Mouse (Mus musculus) MEL (cell line): ENCODE data around the gene Pde8b. TPM values are rescaled to one million over a fixed set of nuclear protein-coding genes. Genes with fewer than 3 reads are reported as not detected.
"Not testable (repeated sequence)": the region's sequence is repeated elsewhere in the genome, so short reads cannot be mapped to it uniquely, and the experiment has no call there.

ENCODE experiments used
- DNase-seq: peaks from one replicate; pipeline ENCODE4 v3.0.0; 2011; ENCODE audit warnings: low read depth, low spot score
- H3K27ac ChIP-seq: 2 replicates; pipeline ENCODE4 v1.5.1; 2012; ENCODE audit warnings: low read depth, mild to moderate bottlenecking, control low read depth, low read length, moderate library complexity; ENCODE audit not compliant: control insufficient read depth
- H3K27me3 ChIP-seq, 2 experiments: fragments of 150-350 bp in 1 of 2; sonication (generic) in 1 of 2; 2 replicates each; pipeline ENCODE4 v1.6.1; 2012; ENCODE audit warnings: low read length in 2 of 2, mild to moderate bottlenecking in 2 of 2, improper control_type of control experiment in 1 of 2, moderate library complexity in 1 of 2; ENCODE audit not compliant: insufficient read depth in 2 of 2, control insufficient read depth in 1 of 2
- H3K36me3 ChIP-seq, 2 experiments: 2 replicates each; pipeline ENCODE4 v1.6.1; 2012 to 2014; ENCODE audit warnings: low read length in 2 of 2, improper control_type of control experiment in 1 of 2, inconsistent platforms in 1 of 2, mild to moderate bottlenecking in 1 of 2; ENCODE audit not compliant: insufficient read depth in 2 of 2, control insufficient read depth in 1 of 2
- H3K4me1 ChIP-seq, 2 experiments: fragments of 150-350 bp in 1 of 2; sonication (generic) in 1 of 2; 2 replicates each; pipeline ENCODE4 v1.6.1; 2012; ENCODE audit warnings: low read length in 2 of 2, improper control_type of control experiment in 1 of 2, mild to moderate bottlenecking in 1 of 2; ENCODE audit not compliant: insufficient read depth in 2 of 2, control insufficient read depth in 1 of 2
- H3K4me3 ChIP-seq, 2 experiments: fragments of 150-350 bp in 1 of 2; sonication (generic) in 1 of 2; 2 replicates each; pipeline ENCODE4 v1.5.1; 2012; ENCODE audit warnings: low read depth in 2 of 2, low read length in 2 of 2, mild to moderate bottlenecking in 2 of 2, moderate library complexity in 2 of 2, control low read depth in 1 of 2, improper control_type of control experiment in 1 of 2; ENCODE audit not compliant: control insufficient read depth in 1 of 2, insufficient read depth in 1 of 2
- H3K79me2 ChIP-seq: 2 replicates; pipeline ENCODE4 v1.6.1; 2012; ENCODE audit warnings: mild to moderate bottlenecking, low read length, moderate library complexity; ENCODE audit not compliant: control insufficient read depth, poor library complexity, insufficient read depth
- H3K9ac ChIP-seq: 2 replicates; pipeline ENCODE4 v1.6.1; 2012; ENCODE audit warnings: low read depth, mild to moderate bottlenecking, control low read depth, low read length, moderate library complexity; ENCODE audit not compliant: control insufficient read depth, poor library complexity, severe bottlenecking
- H3K9me3 ChIP-seq: fragments of 150-350 bp; sonication (generic); replicated peaks from 2 replicates; pipeline ENCODE4 v1.6.1; 2012; ENCODE audit warnings: mild to moderate bottlenecking, low read length, improper control_type of control experiment, moderate library complexity; ENCODE audit not compliant: insufficient read depth
- CHD1 ChIP-seq: IDR thresholded peaks from 2 replicates; pipeline ENCODE4 v1.6.1; 2012; ENCODE audit warnings: low read depth, mild to moderate bottlenecking, inconsistent platforms, low read length, improper control_type of control experiment
- CHD2 ChIP-seq: IDR thresholded peaks from 2 replicates; pipeline ENCODE4 v1.6.1; 2011; ENCODE audit warnings: low read length, improper control_type of control experiment
- ELF1 ChIP-seq: IDR thresholded peaks from 2 replicates; pipeline ENCODE4 v1.6.1; 2014; ENCODE audit warnings: low read depth, mild to moderate bottlenecking, inconsistent platforms, low read length, improper control_type of control experiment, moderate library complexity
- EP300 ChIP-seq, 2 experiments: IDR thresholded peaks; 2 replicates each; pipeline ENCODE4 v1.6.1; 2011; ENCODE audit warnings: improper control_type of control experiment in 2 of 2, low read length in 2 of 2, low read depth in 1 of 2, mild to moderate bottlenecking in 1 of 2
- ETS1 ChIP-seq: IDR thresholded peaks from 2 replicates; pipeline ENCODE4 v1.6.1; 2012; ENCODE audit warnings: low read depth, mild to moderate bottlenecking, inconsistent platforms, low read length, improper control_type of control experiment, moderate library complexity
- HCFC1 ChIP-seq: IDR thresholded peaks from 2 replicates; pipeline ENCODE4 v1.6.1; 2012; ENCODE audit warnings: low read depth, mild to moderate bottlenecking, inconsistent platforms, low read length, improper control_type of control experiment, moderate library complexity
- MAFK ChIP-seq: IDR thresholded peaks from 2 replicates; pipeline ENCODE4 v1.6.1; 2011; ENCODE audit warnings: low read depth, mild to moderate bottlenecking, low read length, improper control_type of control experiment, borderline replicate concordance
- MAZ ChIP-seq: IDR thresholded peaks from 2 replicates; pipeline ENCODE4 v1.6.1; 2012; ENCODE audit warnings: low read depth, mild to moderate bottlenecking, inconsistent platforms, low read length, improper control_type of control experiment
- MXI1 ChIP-seq: IDR thresholded peaks from 2 replicates; pipeline ENCODE4 v1.6.1; 2011; ENCODE audit warnings: mild to moderate bottlenecking, low read depth, low read length, improper control_type of control experiment
- MYB ChIP-seq: IDR thresholded peaks from 2 replicates; pipeline ENCODE4 v1.6.1; 2011; ENCODE audit warnings: mild to moderate bottlenecking, low read depth, low read length, improper control_type of control experiment
- MYC ChIP-seq: IDR thresholded peaks from 2 replicates; pipeline ENCODE4 v1.6.1; 2011; ENCODE audit warnings: low read depth, mild to moderate bottlenecking, low read length, improper control_type of control experiment, moderate library complexity
- NELFE ChIP-seq: IDR thresholded peaks from 2 replicates; pipeline ENCODE4 v1.6.1; 2011; ENCODE audit warnings: low read depth, low read length, improper control_type of control experiment
- POLR2AphosphoS2 ChIP-seq: IDR thresholded peaks from 2 replicates; pipeline ENCODE4 v1.6.1; 2011; ENCODE audit warnings: low read length, improper control_type of control experiment
- RCOR1 ChIP-seq: IDR thresholded peaks from 2 replicates; pipeline ENCODE4 v1.6.1; 2012; ENCODE audit warnings: low read depth, mild to moderate bottlenecking, inconsistent platforms, low read length, improper control_type of control experiment
- SIN3A ChIP-seq: IDR thresholded peaks from 2 replicates; pipeline ENCODE4 v1.6.1; 2012; ENCODE audit warnings: low read length, improper control_type of control experiment, inconsistent platforms
- TBP ChIP-seq: IDR thresholded peaks from 2 replicates; pipeline ENCODE4 v1.8.0; 2011; ENCODE audit warnings: low read depth, low read length, improper control_type of control experiment
- UBTF ChIP-seq: IDR thresholded peaks from 2 replicates; pipeline ENCODE4 v1.6.1; 2012; ENCODE audit warnings: low read depth, mild to moderate bottlenecking, inconsistent platforms, low read length, improper control_type of control experiment, moderate library complexity, borderline replicate concordance; ENCODE audit not compliant: insufficient read depth
- USF2 ChIP-seq, 2 experiments: IDR thresholded peaks; 2 replicates each; pipeline ENCODE4 v1.6.1; 2011 to 2012; ENCODE audit warnings: improper control_type of control experiment in 2 of 2, low read length in 2 of 2, borderline replicate concordance in 1 of 2, inconsistent platforms in 1 of 2, low read depth in 1 of 2, mild to moderate bottlenecking in 1 of 2; ENCODE audit not compliant: insufficient read depth in 1 of 2
- ZC3H11A ChIP-seq: IDR thresholded peaks from 2 replicates; pipeline ENCODE4 v1.6.1; 2012; ENCODE audit warnings: low read depth, mild to moderate bottlenecking, inconsistent platforms, low read length, improper control_type of control experiment
- ZKSCAN1 ChIP-seq: IDR thresholded peaks from 2 replicates; pipeline ENCODE4 v1.6.1; 2012; ENCODE audit warnings: low read depth, mild to moderate bottlenecking, inconsistent platforms, low read length, improper control_type of control experiment, moderate library complexity
- ZMIZ1 ChIP-seq: IDR thresholded peaks from 2 replicates; pipeline ENCODE4 v1.6.1; 2012; ENCODE audit warnings: low read depth, mild to moderate bottlenecking, inconsistent platforms, low read length, improper control_type of control experiment, moderate library complexity
- polyA plus RNA-seq, 2 experiments: library from polyadenylated mRNA; stranded (reverse) in 1 of 2; unstranded in 1 of 2; fragments of >175 nt in 1 of 2; fragments of >200 nt in 1 of 2; gene quantifications; 2 replicates each; pipeline versions ENCODE4 v1.2.1 to v1.2.4; 2012; ENCODE audit warnings: low replicate concordance in 2 of 2, low read depth in 1 of 2; ENCODE audit not compliant: insufficient read length in 2 of 2, insufficient read depth in 1 of 2, missing spikeins in 1 of 2
- total RNA-seq: library from RNA; depleted of rRNA; stranded (reverse); fragments of 300-350 nt; gene quantifications from 2 replicates; pipeline ENCODE4 v1.2.3, GENCODE M21; 2012

Pde8b gene
- total and polyA plus RNA-seq, 3 experiments, result 0.04 to 0.40 TPM; not detected in 1

GRCm38 (mm10) chr13:95212320-95212719 lies 37.8 kb downstream of the Pde8b start:
- no peak for TF ChIP-seq MYC
- no peak for TF ChIP-seq CHD2
- no peak for TF ChIP-seq ZC3H11A
- no peak for TF ChIP-seq ETS1
- TF ChIP-seq EP300 (IDR thresholded peaks at IDR 0.05; ENCODE audit: low read depth in 1 of 2, low read length in 2 of 2), result no peak
- TF ChIP-seq ELF1, result no peak
- Histone ChIP-seq H3K9me3 (no peaks in the 10 kb centered on the region), H3K4me1 (no peaks in the 10 kb centered on the region), H3K27ac (no peak overlapping the region), H3K79me2 (no peaks in the 10 kb centered on the region), H3K4me3 (no peak overlapping the region), H3K9ac (no peak overlapping the region), H3K27me3 (no peaks in the 10 kb centered on the region), H3K36me3 (no peaks in the 10 kb centered on the region)
- no peak for DNase-seq

DNA sequence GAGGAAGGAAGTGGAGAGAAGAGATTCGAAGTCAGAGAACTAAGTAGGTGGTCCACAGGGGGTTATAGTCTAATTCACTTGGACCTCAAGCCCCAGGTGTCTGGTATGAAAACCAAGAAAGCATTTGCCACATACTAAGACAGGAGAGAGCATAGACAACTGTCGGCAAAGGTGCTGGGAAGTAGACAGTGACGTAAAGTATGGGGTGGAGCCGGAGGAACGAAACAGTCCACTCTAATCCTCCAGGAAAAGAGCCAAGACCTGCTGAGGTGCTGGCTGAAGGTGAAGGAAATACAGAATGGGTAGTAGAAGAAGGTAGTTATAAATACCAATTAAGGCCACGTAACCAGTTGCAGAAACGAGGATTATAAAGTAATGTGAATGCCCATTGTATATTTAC lies 42.8 kb downstream of the Pde8b start:
- H3K36me3 ChIP-seq, H3K27me3 ChIP-seq, H3K9ac ChIP-seq, H3K27ac ChIP-seq, H3K9me3 ChIP-seq, H3K79me2 ChIP-seq, H3K4me3 ChIP-seq, DNase-seq, H3K4me1 ChIP-seq: not testable (repeated sequence)

GRCm38 (mm10) chr13:95202151-95202758 lies 47.9 kb downstream of the Pde8b start:
- Histone ChIP-seq H3K9ac (no peak overlapping the region), H3K9me3 (no peaks in the 10 kb centered on the region), H3K36me3 (no peaks in the 10 kb centered on the region), H3K27ac (no peak overlapping the region), H3K79me2 (no peaks in the 10 kb centered on the region), H3K27me3 (no peaks in the 10 kb centered on the region), H3K4me3 (no peak overlapping the region), H3K4me1 (no peaks in the 10 kb centered on the region)
- TF ChIP-seq MXI1, result no peak
- no peak for TF ChIP-seq TBP
- no peak for TF ChIP-seq UBTF
- no peak for TF ChIP-seq MAFK
- TF ChIP-seq MYB, result no peak
- TF ChIP-seq RCOR1, result no peak
- TF ChIP-seq POLR2AphosphoS2, result no peak
- TF ChIP-seq ZKSCAN1, result no peak
- TF ChIP-seq MAZ, result no peak
- TF ChIP-seq NELFE, result no peak
- no peak for TF ChIP-seq USF2 (IDR thresholded peaks at IDR 0.05; ENCODE audit: borderline replicate concordance in 1 of 2, insufficient read depth in 1 of 2, low read depth in 1 of 2, low read length in 2 of 2)
- TF ChIP-seq CHD1, result no peak
- TF ChIP-seq ZMIZ1, result no peak
- TF ChIP-seq SIN3A, result no peak
- no peak for TF ChIP-seq HCFC1
- DNase-seq, result no peak
